In genomic region chr7:100458153-100458552, GRCm38 (mm10) we compare ENCODE assay signal across 15 mouse cellular contexts. TPM values are rescaled to one million over a fixed set of nuclear protein-coding genes. Genes with fewer than 3 reads are reported as not detected.
DNase-seq lines count a peak whose midpoint lies in the region; ATAC-seq and TF ChIP-seq lines count a peak whose summit lies in the region.
"Had no signal": no experiment of that assay in that cellular context is flagged by ENCODE, and none has a peak within 500 bp of the region (broad histone marks: within the 10 kb centered on the region; RNA-seq: fewer than 3 reads in every experiment).

No protein-coding gene starts in this region.

- ATAC-seq in heart, embryonic 13.5 days (ENCODE audit: extremely low read depth, insufficient number of reproducible peaks, low FRiP score, low TSS enrichment): peak; percentile 71; the same call in 1 of the 2 replicates
- peak; percentile 95 for ATAC-seq in liver, embryonic 12.5 days
- ATAC-seq in stomach, embryonic 15.5 days (ENCODE audit: insufficient read depth, low FRiP score, low read depth): peak; percentile 88
- no peak for ATAC-seq in hindbrain, postnatal 0 days
- ATAC-seq: inflammation-experienced regulatory T-cells, adult 6 months had no signal

- no peak overlapping the region for H3K9ac ChIP-seq in heart, embryonic 13.5 days
- H3K9ac ChIP-seq in liver, embryonic 12.5 days: peak overlapping the region; percentile 57
- no peak overlapping the region for H3K9ac ChIP-seq in stomach, embryonic 15.5 days
- no peak overlapping the region for H3K9ac ChIP-seq in hindbrain, postnatal 0 days (replicated peaks; ENCODE audit: low read length)
- H3K9ac ChIP-seq: limb, embryonic 13.5 days had no signal

- H3K27me3 ChIP-seq in heart, embryonic 13.5 days (replicated peaks): no peaks in the 10 kb centered on the region
- H3K27me3 ChIP-seq in liver, embryonic 12.5 days (replicated peaks): no peaks in the 10 kb centered on the region
- no peaks in the 10 kb centered on the region for H3K27me3 ChIP-seq in stomach, embryonic 15.5 days (replicated peaks)
- H3K27me3 ChIP-seq in hindbrain, postnatal 0 days (ENCODE audit: insufficient read depth, low read length): no peaks in the 10 kb centered on the region
- H3K27me3 ChIP-seq: limb, embryonic 13.5 days had no signal

- DNase-seq in heart, postnatal 14 days: no peak
- DNase-seq in c-Kit-positive CD71-positive TER-119-positive erythroid progenitor cells, embryonic 14.5 days (ENCODE audit: low spot score): peak; percentile 76
- no peak for DNase-seq in kidney, postnatal 10 days
- DNase-seq in hindbrain, postnatal 0 days (ENCODE audit: low spot score): no peak
- DNase-seq in gastrocnemius, postnatal 36 days: no peak
- DNase-seq: B cell, adult 2 months; cerebellum, adult 2 months; embryo, embryonic 11 days; kidney, postnatal 14 days had no signal

- H3K4me2 ChIP-seq in heart, embryonic 13.5 days: no peak overlapping the region
- H3K4me2 ChIP-seq in liver, embryonic 12.5 days: peak overlapping the region; percentile 43
- H3K4me2 ChIP-seq in stomach, embryonic 15.5 days: no peak overlapping the region
- H3K4me2 ChIP-seq in hindbrain, postnatal 0 days (ENCODE audit: low read depth, low read length): no peak overlapping the region
- H3K4me2 ChIP-seq: limb, embryonic 13.5 days had no signal

- no peak for TF ChIP-seq CTCF in hindbrain, postnatal 0 days (IDR thresholded peaks at IDR 0.05; ENCODE audit: low read depth)

- H3K27ac ChIP-seq in heart, embryonic 13.5 days (replicated peaks): peak overlapping the region; percentile 63
- H3K27ac ChIP-seq in liver, embryonic 12.5 days: peak overlapping the region; percentile 100
- H3K27ac ChIP-seq in stomach, embryonic 15.5 days: no peak overlapping the region
- H3K27ac ChIP-seq in hindbrain, postnatal 0 days: no peak overlapping the region
- H3K27ac ChIP-seq: limb, embryonic 13.5 days had no signal

- H3K4me3 ChIP-seq in heart, embryonic 13.5 days: no peak overlapping the region
- no peak overlapping the region for H3K4me3 ChIP-seq in liver, embryonic 12.5 days
- H3K4me3 ChIP-seq in stomach, embryonic 15.5 days (replicated peaks): no peak overlapping the region
- no peak overlapping the region for H3K4me3 ChIP-seq in hindbrain, postnatal 0 days (ENCODE audit: low read length)
- H3K4me3 ChIP-seq: limb, embryonic 13.5 days had no signal

- H3K36me3 ChIP-seq in heart, embryonic 13.5 days: peaks cover 73% of the 10 kb centered on the region
- peaks cover 83% of the 10 kb centered on the region for H3K36me3 ChIP-seq in liver, embryonic 12.5 days
- peaks cover 10% of the 10 kb centered on the region for H3K36me3 ChIP-seq in stomach, embryonic 15.5 days
- peaks cover 40% of the 10 kb centered on the region for H3K36me3 ChIP-seq in hindbrain, postnatal 0 days (ENCODE audit: insufficient read depth, low read length)

- 44% methylated on average over 1 of the region's 1 CpGs for WGBS in heart, embryonic 13.5 days
- WGBS in liver, embryonic 12.5 days (ENCODE audit: insufficient replicate concordance): 25% methylated on average over 1 of the region's 1 CpGs
- 51% methylated on average over 1 of the region's 1 CpGs for WGBS in stomach, embryonic 15.5 days
- WGBS in hindbrain, postnatal 0 days: 59% methylated on average over 1 of the region's 1 CpGs

- no peaks in the 10 kb centered on the region for H3K9me3 ChIP-seq in heart, embryonic 13.5 days
- no peaks in the 10 kb centered on the region for H3K9me3 ChIP-seq in liver, embryonic 12.5 days (replicated peaks)
- H3K9me3 ChIP-seq in stomach, embryonic 15.5 days: no peaks in the 10 kb centered on the region
- H3K9me3 ChIP-seq in hindbrain, postnatal 0 days (ENCODE audit: low read length): no peaks in the 10 kb centered on the region
- H3K9me3 ChIP-seq: limb, embryonic 13.5 days had no signal

- peaks cover 25% of the 10 kb centered on the region for H3K4me1 ChIP-seq in heart, embryonic 13.5 days
- peaks cover 58% of the 10 kb centered on the region for H3K4me1 ChIP-seq in liver, embryonic 12.5 days
- no peaks in the 10 kb centered on the region for H3K4me1 ChIP-seq in stomach, embryonic 15.5 days
- no peaks in the 10 kb centered on the region for H3K4me1 ChIP-seq in hindbrain, postnatal 0 days (ENCODE audit: insufficient read depth, low read length)
- H3K4me1 ChIP-seq: limb, embryonic 13.5 days had no signal

- intact Hi-C loops in heart, postnatal 14 days (cut with DNase I): no loop called here
- intact Hi-C loops in gastrocnemius, postnatal 36 days (cut with DNase I): no loop called here

RNA-seq across cellular contexts. Expression of gene Ucp3, which starts 14.6 kb away (rescaled TPM):
- 0.07 and 0.24 TPM in 2 replicates for polyA plus RNA-seq in heart, embryonic 13.5 days (2015; fragmentation: Nextera tagmentation; extraction: Ambion mirVana)
- 10 to 100 TPM; 50.0 to 74.5 TPM for total RNA-seq in heart, postnatal 14 days (2021)
- 0.10 TPM in 1 of 2 replicates, not detected in the other for polyA plus RNA-seq in liver, embryonic 12.5 days (2016; fragmentation: Nextera tagmentation; extraction: Ambion mirVana)
- 0.05 TPM in 2 replicates for polyA plus RNA-seq in stomach, embryonic 15.5 days (2015; fragmentation: Nextera tagmentation; extraction: Ambion mirVana)
- total RNA-seq in hindbrain, postnatal 0 days (2014; rRNA removed): 0.10 and 0.11 TPM in 2 replicates
- polyA plus RNA-seq in hindbrain, postnatal 0 days (2015; fragmentation: Nextera tagmentation; extraction: Ambion mirVana): 0.16 TPM in 2 replicates
- 100 to 1,000 TPM; 173 to 239 TPM for total RNA-seq in gastrocnemius, postnatal 36 days (2021)
- total RNA-seq: ES-E14 had no signal

RNA-seq across cellular contexts. Expression of gene Ucp2, which starts 35.0 kb away (rescaled TPM):
- 189 and 197 TPM in 2 replicates for polyA plus RNA-seq in heart, embryonic 13.5 days (2015; fragmentation: Nextera tagmentation; extraction: Ambion mirVana)
- 100 to 1,000 TPM; 781 to 850 TPM for total RNA-seq in heart, postnatal 14 days (2021)
- polyA plus RNA-seq in liver, embryonic 12.5 days (2016; fragmentation: Nextera tagmentation; extraction: Ambion mirVana): 814 and 842 TPM in 2 replicates
- polyA plus RNA-seq in stomach, embryonic 15.5 days (2015; fragmentation: Nextera tagmentation; extraction: Ambion mirVana): 308 and 326 TPM in 2 replicates
- 70.5 and 101 TPM in 2 replicates for total RNA-seq in hindbrain, postnatal 0 days (2014; rRNA removed)
- 112 and 113 TPM in 2 replicates for polyA plus RNA-seq in hindbrain, postnatal 0 days (2015; fragmentation: Nextera tagmentation; extraction: Ambion mirVana)
- 10 to 100 TPM; 29.8 to 36.9 TPM for total RNA-seq in gastrocnemius, postnatal 36 days (2021)

RNA-seq across cellular contexts. Expression of gene Dnajb13, which starts 56.6 kb away (rescaled TPM):
- polyA plus RNA-seq in heart, embryonic 13.5 days (2015; fragmentation: Nextera tagmentation; extraction: Ambion mirVana): 0.19 and 0.29 TPM in 2 replicates
- not detected for total RNA-seq in heart, postnatal 14 days (2021)
- polyA plus RNA-seq in liver, embryonic 12.5 days (2016; fragmentation: Nextera tagmentation; extraction: Ambion mirVana): 2.5 TPM in 2 replicates
- polyA plus RNA-seq in stomach, embryonic 15.5 days (2015; fragmentation: Nextera tagmentation; extraction: Ambion mirVana): 0.52 and 0.74 TPM in 2 replicates
- total RNA-seq in hindbrain, postnatal 0 days (2014; rRNA removed): 3.9 and 7.1 TPM in 2 replicates
- 6.4 and 7.2 TPM in 2 replicates for polyA plus RNA-seq in hindbrain, postnatal 0 days (2015; fragmentation: Nextera tagmentation; extraction: Ambion mirVana)
- not detected for total RNA-seq in gastrocnemius, postnatal 36 days (2021)

Comparison
In these comparisons a context has a peak if more than half of its experiments do, and no peak if none do; other contexts are left out.
1. H3K27ac ChIP-seq: peak in heart, embryonic 13.5 days (single experiment) and liver, embryonic 12.5 days (single experiment); none in stomach, embryonic 15.5 days (single experiment) and hindbrain, postnatal 0 days (single experiment).